In genomic region chr6:99013866-99014502, GRCm38 (mm10) we compare ENCODE assay signal across 11 mouse cellular contexts.
DNase-seq lines count a peak whose midpoint lies in the region; ATAC-seq and TF ChIP-seq lines count a peak whose summit lies in the region.
"Had no signal": no experiment of that assay in that cellular context is flagged by ENCODE, and none has a peak within 500 bp of the region (broad histone marks: within the 10 kb centered on the region; RNA-seq: fewer than 3 reads in every experiment).

No protein-coding gene starts in this region.

- H3K27me3 ChIP-seq in lung, embryonic 16.5 days (ENCODE audit: control insufficient read depth, insufficient read depth, low read depth, low read length) = no peaks in the 10 kb centered on the region
- H3K27me3 ChIP-seq in hindbrain, postnatal 0 days (ENCODE audit: insufficient read depth, low read length) = peaks cover 11% of the 10 kb centered on the region; the same call in 1 of the 2 replicates
- no peaks in the 10 kb centered on the region for H3K27me3 ChIP-seq in stomach, postnatal 0 days (ENCODE audit: control insufficient read depth, insufficient read depth, low read length)

- no peaks in the 10 kb centered on the region for H3K9me3 ChIP-seq in lung, embryonic 16.5 days (ENCODE audit: control insufficient read depth, low read length)
- H3K9me3 ChIP-seq in hindbrain, postnatal 0 days (ENCODE audit: low read length) = no peaks in the 10 kb centered on the region
- no peaks in the 10 kb centered on the region for H3K9me3 ChIP-seq in stomach, postnatal 0 days (ENCODE audit: control insufficient read depth, low read length)
- H3K9me3 ChIP-seq: G1E had no signal

- no peak overlapping the region for H3K9ac ChIP-seq in lung, embryonic 16.5 days (ENCODE audit: low read length)
- H3K9ac ChIP-seq in hindbrain, postnatal 0 days (replicated peaks; ENCODE audit: low read length) = no peak overlapping the region
- H3K9ac ChIP-seq in stomach, postnatal 0 days (ENCODE audit: low read length) = no peak overlapping the region

- TF ChIP-seq CTCF in hindbrain, postnatal 0 days (IDR thresholded peaks at IDR 0.05; ENCODE audit: low read depth) = no peak
- no peak for TF ChIP-seq CTCF in stomach, postnatal 0 days (IDR thresholded peaks at IDR 0.05; ENCODE audit: low read depth)

- no peak for TF ChIP-seq EP300 in stomach, postnatal 0 days (optimal IDR thresholded peaks at IDR 0.05)

- intact Hi-C loops in left cerebral cortex, postnatal 10 days (cut with DNase I) = no loop called here

- peak; percentile 17 to 19 for DNase-seq in cerebellum, postnatal 25 days
- no peak for DNase-seq in cerebellum, postnatal 36 days
- DNase-seq in lung, postnatal 4 days = no peak
- DNase-seq in hindbrain, postnatal 0 days (ENCODE audit: low spot score) = peak; percentile 14
- no peak for DNase-seq in stomach, postnatal 0 days (ENCODE audit: low spot score)
- DNase-seq in left cerebral cortex, postnatal 10 days (ENCODE audit: extremely low spot score in 1 of 2, low spot score in 2 of 2) = no peak
- no peak for DNase-seq in kidney, postnatal 14 days
- DNase-seq: adrenal gland, adult 2 months; thymus, postnatal 25 days had no signal

- H3K4me3 ChIP-seq in lung, embryonic 16.5 days (ENCODE audit: low read length) = no peak overlapping the region
- no peak overlapping the region for H3K4me3 ChIP-seq in hindbrain, postnatal 0 days (ENCODE audit: low read length)
- no peak overlapping the region for H3K4me3 ChIP-seq in stomach, postnatal 0 days (ENCODE audit: low read depth, low read length)

- peak overlapping the region; percentile 72; the same call in 1 of the 2 replicates for H3K27ac ChIP-seq in lung, embryonic 16.5 days (ENCODE audit: low read length)
- H3K27ac ChIP-seq in hindbrain, postnatal 0 days = no peak overlapping the region
- H3K27ac ChIP-seq in stomach, postnatal 0 days (replicated peaks) = 0 out of 2 replicates have a peak overlapping the region, but pooled peaks have one; percentile 35

- H3K4me1 ChIP-seq in lung, embryonic 16.5 days (replicated peaks; ENCODE audit: control insufficient read depth, insufficient read depth, low read length) = peaks cover 27% of the 10 kb centered on the region
- H3K4me1 ChIP-seq in hindbrain, postnatal 0 days (ENCODE audit: insufficient read depth, low read length) = peaks cover 5% of the 10 kb centered on the region; the same call in 1 of the 2 replicates
- H3K4me1 ChIP-seq in stomach, postnatal 0 days (replicated peaks; ENCODE audit: control insufficient read depth, insufficient read depth) = 0 out of 2 replicates have a peak, but pooled peaks cover 7% of the 10 kb centered on the region

- ATAC-seq in lung, embryonic 16.5 days (ENCODE audit: low read depth) = no peak
- ATAC-seq in hindbrain, postnatal 0 days = no peak
- ATAC-seq in stomach, postnatal 0 days (ENCODE audit: low FRiP score, low TSS enrichment) = 0 out of 2 replicates have a peak, but pooled peaks have one; percentile 25

- WGBS in lung, embryonic 16.5 days = 48% methylated on average over 16 of the region's 16 CpGs
- 30% methylated on average over 16 of the region's 16 CpGs for WGBS in hindbrain, postnatal 0 days
- WGBS in stomach, postnatal 0 days = 57% methylated on average over 16 of the region's 16 CpGs

- peaks cover 12% of the 10 kb centered on the region for H3K36me3 ChIP-seq in lung, embryonic 16.5 days (ENCODE audit: control insufficient read depth, insufficient read depth, low read length)
- H3K36me3 ChIP-seq in hindbrain, postnatal 0 days (ENCODE audit: insufficient read depth, low read length) = no peaks in the 10 kb centered on the region
- H3K36me3 ChIP-seq in stomach, postnatal 0 days (ENCODE audit: control insufficient read depth, insufficient read depth, low read length) = peaks cover 16% of the 10 kb centered on the region

- no peak overlapping the region for H3K4me2 ChIP-seq in lung, embryonic 16.5 days (ENCODE audit: low read depth, low read length)
- 0 out of 2 replicates have a peak overlapping the region, but pooled peaks have one; percentile 3 for H3K4me2 ChIP-seq in hindbrain, postnatal 0 days (ENCODE audit: low read depth, low read length)
- H3K4me2 ChIP-seq in stomach, postnatal 0 days (replicated peaks; ENCODE audit: low read depth) = no peak overlapping the region

Comparison
In these comparisons a context has a peak if more than half of its experiments do, and no peak if none do; other contexts are left out.
1. DNase-seq: peak in cerebellum, postnatal 25 days (2 of 2) and hindbrain, postnatal 0 days (single experiment); none in cerebellum, postnatal 36 days (0 of 2), lung, postnatal 4 days (0 of 2), stomach, postnatal 0 days (single experiment), left cerebral cortex, postnatal 10 days (0 of 2) and kidney, postnatal 14 days (single experiment).